Mouse (Mus musculus) bone marrow, adult 2 months (tissue): ENCODE results near the gene Fam172a. TPM values are rescaled to one million over a fixed set of nuclear protein-coding genes. Genes with fewer than 3 reads are reported as not detected.

ENCODE experiments used
- H3K27ac ChIP-seq: fragments of 200-500 bp; 2 replicates; pipeline ENCODE4 v1.5.1; 2012; ENCODE audit warnings: low read depth, mild to moderate bottlenecking, control low read depth, inconsistent platforms, low read length; ENCODE audit not compliant: control insufficient read depth, poor library complexity, insufficient read depth
- H3K4me1 ChIP-seq: fragments of 200-500 bp; 2 replicates; pipeline ENCODE4 v1.6.1; 2011; ENCODE audit warnings: low read length; ENCODE audit not compliant: control insufficient read depth, insufficient read depth
- H3K4me3 ChIP-seq: fragments of 200-500 bp; replicated peaks from 2 replicates; pipeline ENCODE3; 2011; ENCODE audit warnings: mild to moderate bottlenecking, low read depth, low read length, control low read depth; ENCODE audit not compliant: control insufficient read depth
- CTCF ChIP-seq: fragments of 200-500 bp; IDR thresholded peaks from 2 replicates; pipeline ENCODE4 v1.5.1; 2011; ENCODE audit warnings: low read length, control low read depth; ENCODE audit not compliant: control insufficient read depth, insufficient read depth
- POLR2A ChIP-seq: fragments of 200-500 bp; IDR thresholded peaks from 2 replicates; pipeline ENCODE4 v1.6.1; 2011; ENCODE audit warnings: low read depth, mild to moderate bottlenecking, control low read depth, low read length, borderline replicate concordance; ENCODE audit not compliant: control insufficient read depth
- WGBS: fragments of 180-500 bp; shearing (Covaris S2); methylation state at CpG from one replicate; pipeline ENCODE4 v1.1.7; 2018; 5-methylcytosine and 5-hydroxymethylcytosine counted together
- polyA plus RNA-seq: library from polyadenylated mRNA; stranded (reverse); fragments of >200 nt; gene quantifications from 2 replicates; pipeline ENCODE4 v1.2.4, GENCODE M21; 2011; ENCODE audit warnings: low replicate concordance; ENCODE audit not compliant: missing spikeins, insufficient read depth, insufficient read length

Fam172a gene
- polyA plus RNA-seq, 1 experiment = 13.5 TPM

DNA sequence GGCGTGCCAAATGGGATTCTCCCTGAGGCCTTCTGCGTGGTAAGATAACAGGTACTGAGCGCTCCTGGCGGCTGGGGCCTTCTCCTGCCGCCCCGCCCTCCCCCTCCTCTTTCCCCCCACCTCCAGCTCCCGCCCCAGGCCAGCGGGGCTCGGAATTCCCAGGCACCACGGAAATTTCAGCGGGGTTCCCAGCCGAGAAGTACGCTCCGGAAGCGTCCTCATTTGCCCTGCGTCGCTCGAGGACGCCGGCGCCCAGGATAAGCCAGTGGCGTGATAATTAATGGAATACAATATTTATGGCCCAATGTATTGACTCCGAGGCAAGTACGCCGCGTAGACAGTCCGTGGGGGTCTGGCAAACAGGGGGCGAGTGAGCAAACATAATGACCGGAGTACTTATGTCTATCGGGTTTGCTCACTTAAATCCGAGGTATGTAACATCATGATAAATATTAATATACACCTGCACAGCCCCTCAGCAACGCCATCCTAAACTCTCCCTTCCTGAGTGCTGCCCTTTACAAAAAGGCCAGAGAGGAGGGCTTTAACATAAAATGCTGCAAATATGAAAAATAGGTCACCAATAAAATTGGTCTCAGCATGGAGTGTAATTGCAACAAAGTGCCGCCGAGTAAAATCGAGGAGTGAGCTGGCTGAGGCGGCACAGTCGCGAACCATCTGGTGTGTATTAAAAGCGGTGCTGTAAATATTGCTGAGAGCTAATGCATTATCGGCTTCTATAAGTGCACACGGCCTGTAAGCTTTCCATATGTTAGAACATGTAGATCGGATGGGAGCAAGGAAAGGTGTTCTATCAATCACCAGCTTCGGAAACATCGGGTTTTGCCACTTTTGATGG lies 479.5 kb downstream of the Fam172a start:
- no peak for TF ChIP-seq POLR2A
- TF ChIP-seq CTCF = no peak
- 5% methylated on average over 42 of the region's 44 CpGs for WGBS
- Histone ChIP-seq H3K4me1 (no peaks in the 10 kb centered on the region), H3K4me3 (no peak overlapping the region), H3K27ac (no peak overlapping the region)

DNA sequence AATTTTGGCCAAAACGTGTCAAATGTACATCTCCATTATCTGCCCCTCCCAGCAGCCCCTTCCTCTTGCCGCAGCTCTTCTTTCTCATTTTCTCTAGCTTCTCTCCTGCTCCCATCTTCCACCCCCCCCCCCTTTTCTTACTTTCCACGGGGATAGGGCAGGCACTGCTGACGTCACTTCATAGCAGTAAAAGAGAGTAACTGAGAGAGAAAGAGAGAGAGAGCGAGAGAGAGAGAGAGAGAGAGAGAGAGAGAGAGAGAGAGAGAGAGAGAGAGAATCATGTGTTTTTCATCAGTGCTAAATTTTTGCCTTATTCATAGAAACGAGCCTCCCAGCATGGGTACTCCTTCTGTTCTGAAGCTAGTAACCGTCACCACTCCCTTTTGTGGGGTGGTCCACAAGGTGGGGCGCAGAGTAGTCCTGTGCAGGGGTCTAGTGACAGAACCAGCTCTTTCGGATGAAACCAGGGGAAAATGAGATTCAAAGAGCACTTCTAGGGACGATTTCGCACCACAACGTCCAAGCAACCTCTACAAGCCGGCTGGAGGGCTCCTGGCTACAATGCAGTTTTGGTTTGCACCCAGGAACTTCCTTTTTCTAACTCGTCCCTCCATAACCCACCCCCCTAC lies 480.2 kb downstream of the Fam172a start:
- Histone ChIP-seq H3K4me3 (no peak overlapping the region), H3K4me1 (no peaks in the 10 kb centered on the region), H3K27ac (no peak overlapping the region)
- 5% methylated on average over 14 of the region's 14 CpGs for WGBS
- no peak for TF ChIP-seq POLR2A

DNA sequence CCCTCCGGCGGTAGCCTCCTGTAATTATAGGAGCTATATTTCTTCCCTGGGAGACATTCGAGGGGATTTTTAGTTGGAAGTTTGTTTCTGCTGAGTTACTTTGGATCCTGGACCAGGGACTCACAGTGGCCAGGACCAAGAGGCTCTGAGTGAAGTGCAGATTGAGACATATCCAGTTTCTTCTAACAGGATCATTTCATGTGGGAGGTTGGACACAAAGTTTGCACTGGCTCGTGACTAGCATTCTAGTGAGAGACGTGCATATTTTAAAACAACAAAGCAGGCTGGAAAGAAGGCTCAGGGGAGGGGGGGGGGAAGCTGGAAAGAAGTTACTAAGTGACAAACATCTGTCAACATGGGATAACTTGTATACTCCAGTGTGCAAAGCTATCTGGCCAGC lies 481.2 kb downstream of the Fam172a start:
- Histone ChIP-seq H3K27ac (no peak overlapping the region), H3K4me1 (no peaks in the 10 kb centered on the region), H3K4me3 (no peak overlapping the region)
- 4% methylated on average over 5 of the region's 5 CpGs for WGBS
- TF ChIP-seq POLR2A (no peak), CTCF (no peak)

DNA sequence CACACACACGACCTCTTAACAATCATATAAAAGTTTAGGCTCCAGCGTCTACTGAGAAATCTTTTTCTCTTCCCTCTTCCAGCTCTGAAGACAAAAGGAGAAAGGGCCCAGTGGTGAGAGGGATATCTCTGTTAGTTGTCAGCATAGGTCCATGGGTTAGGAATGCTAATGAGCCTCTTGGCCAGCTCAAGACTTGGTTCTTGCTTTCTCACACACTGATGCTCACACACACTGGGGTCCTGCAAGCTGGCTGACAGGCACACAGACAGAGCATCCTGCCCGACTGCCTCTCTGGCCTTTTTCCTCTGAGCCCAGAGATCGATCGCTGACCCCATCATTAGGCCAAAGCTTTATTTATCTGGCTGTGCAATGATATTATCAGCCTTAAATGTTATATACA lies 482.2 kb downstream of the Fam172a start:
- H3K27ac ChIP-seq = no peak overlapping the region
- TF ChIP-seq POLR2A (no peak), CTCF (no peak)
- H3K4me3 ChIP-seq = no peak overlapping the region
- WGBS = 6% methylated on average over 5 of the region's 5 CpGs
- H3K4me1 ChIP-seq = no peaks in the 10 kb centered on the region

DNA sequence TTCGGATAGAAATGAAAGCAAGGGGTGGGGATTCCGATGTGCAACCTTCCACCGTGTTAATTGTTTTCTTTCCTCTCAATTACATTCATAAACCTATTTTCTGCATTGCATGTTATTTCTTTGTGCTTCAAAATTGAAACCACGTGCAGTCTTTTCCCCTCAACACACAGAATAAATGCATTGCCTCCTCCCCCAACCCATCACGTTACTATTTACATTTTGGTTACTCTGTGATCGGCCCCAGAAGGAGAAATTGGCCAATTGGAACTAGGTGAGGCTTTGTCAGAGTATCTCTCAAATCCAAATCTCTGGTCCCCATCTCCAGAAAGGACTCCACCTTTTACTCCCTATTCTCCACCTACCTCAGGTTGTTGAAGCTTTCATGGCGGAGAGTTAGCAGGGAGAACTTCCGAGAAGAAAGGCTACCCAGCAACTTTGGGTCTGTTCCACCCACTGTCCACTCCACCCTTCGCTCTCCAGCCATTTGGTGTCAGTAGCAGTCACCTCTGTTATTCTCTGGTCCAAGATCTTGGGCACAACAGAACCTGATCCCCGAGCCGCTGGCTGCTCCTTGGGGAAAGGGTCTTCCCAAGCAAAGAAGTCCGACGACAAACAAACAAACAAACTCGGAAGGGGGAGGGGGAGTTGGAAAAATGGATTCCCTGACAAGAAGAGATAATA lies 483.1 kb downstream of the Fam172a start:
- no peak overlapping the region for H3K27ac ChIP-seq
- TF ChIP-seq POLR2A = no peak
- no peak for TF ChIP-seq CTCF
- WGBS = 7% methylated on average over 14 of the region's 14 CpGs
- no peak overlapping the region for H3K4me3 ChIP-seq
- H3K4me1 ChIP-seq = no peaks in the 10 kb centered on the region

DNA sequence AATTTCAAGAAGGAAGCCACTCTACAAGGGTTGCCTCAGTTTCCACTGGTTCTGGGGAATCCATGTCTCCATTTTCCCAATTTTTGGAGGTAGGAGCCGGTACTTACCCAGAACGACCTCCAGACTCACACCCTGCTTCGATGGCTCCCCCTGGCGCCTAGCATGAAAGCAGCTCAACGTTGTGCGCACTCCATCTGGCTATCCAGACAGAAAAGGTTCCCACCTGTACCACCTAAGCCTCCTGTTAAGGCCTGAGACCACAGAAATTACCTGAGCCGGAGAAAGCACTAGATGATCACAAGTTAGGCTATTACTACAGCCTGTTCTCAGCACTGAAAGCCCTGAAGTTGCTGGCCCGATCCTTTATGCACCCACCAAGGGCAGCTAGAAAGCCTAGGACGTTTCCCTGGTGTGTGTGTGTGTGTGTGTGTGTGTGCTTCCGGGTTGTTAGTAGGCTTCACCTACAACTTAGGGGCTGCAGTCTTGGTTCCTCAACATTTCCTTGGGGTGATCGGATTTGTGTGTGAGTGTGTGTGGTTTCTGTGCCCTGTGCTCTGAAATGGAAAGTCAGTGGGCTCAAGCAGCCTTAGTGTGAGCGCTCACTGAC lies 484.6 kb downstream of the Fam172a start:
- WGBS = 9% methylated on average over 12 of the region's 12 CpGs
- TF ChIP-seq POLR2A (no peak), CTCF (0 out of 2 replicates have a peak, but pooled peaks have one; percentile 23)
- Histone ChIP-seq H3K4me3 (no peak overlapping the region), H3K27ac (no peak overlapping the region), H3K4me1 (no peaks in the 10 kb centered on the region)

DNA sequence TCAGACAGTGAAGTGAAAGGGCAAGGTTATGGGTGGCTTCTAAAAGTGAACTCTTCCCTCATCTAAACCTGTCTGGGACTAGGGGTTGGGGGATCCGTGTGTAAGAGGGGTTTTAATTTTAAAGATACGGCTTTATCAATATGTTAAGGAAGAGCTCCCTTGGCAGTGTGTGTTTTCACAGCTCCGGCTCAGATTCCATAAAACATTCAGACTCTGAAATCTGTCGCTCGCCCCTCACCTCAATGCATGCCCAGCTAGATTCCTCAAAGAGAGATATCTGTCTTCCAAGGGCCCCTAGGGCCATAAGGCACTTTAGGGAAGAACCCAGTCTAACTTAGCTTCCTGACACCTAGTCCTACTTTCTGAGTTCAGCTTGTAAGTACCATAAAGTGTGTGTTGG lies 486.0 kb downstream of the Fam172a start:
- no peak overlapping the region for H3K27ac ChIP-seq
- no peak overlapping the region for H3K4me3 ChIP-seq
- 29% methylated on average over 5 of the region's 5 CpGs for WGBS
- TF ChIP-seq POLR2A = no peak
- TF ChIP-seq CTCF = no peak
- H3K4me1 ChIP-seq = no peaks in the 10 kb centered on the region

DNA sequence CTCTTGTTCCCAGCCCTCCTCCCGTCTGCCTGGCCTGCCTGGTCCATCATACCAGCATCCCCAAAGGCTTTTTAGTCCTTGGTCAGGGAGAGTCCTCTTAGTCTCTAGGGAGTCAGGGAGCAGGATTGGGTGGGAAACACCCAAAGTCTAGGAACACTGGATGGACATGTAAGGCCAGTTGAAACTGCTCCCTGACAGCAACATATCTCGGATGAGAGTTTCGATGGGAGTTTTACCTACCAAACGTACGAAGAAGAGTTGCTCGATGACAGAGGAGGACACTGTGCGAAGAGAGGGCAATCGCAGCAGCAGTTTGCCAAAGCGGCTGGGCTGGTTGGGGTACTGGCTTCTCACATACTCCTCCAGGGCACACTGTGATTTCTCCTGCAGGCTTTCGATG lies 487.8 kb downstream of the Fam172a start:
- Histone ChIP-seq H3K4me3 (no peak overlapping the region), H3K4me1 (no peaks in the 10 kb centered on the region), H3K27ac (no peak overlapping the region)
- TF ChIP-seq POLR2A (no peak), CTCF (no peak)
- 15% methylated on average over 10 of the region's 10 CpGs for WGBS
